Mouse (Mus musculus) midbrain, embryonic 10.5 days (tissue): ENCODE results near the gene Mars2. TPM values are rescaled to one million over a fixed set of nuclear protein-coding genes. Genes with fewer than 3 reads are reported as not detected.

Experiments used
- DNase-seq: peaks from one replicate; pipeline ENCODE4 v3.0.0-alpha.2; 2017; ENCODE audit warnings: low spot score
- H3K27ac ChIP-seq: fragments of 300-500 bp; sonication (generic); replicated peaks from 2 replicates; pipeline ENCODE4 v1.5.1; 2016; ENCODE audit warnings: mild to moderate bottlenecking
- H3K27me3 ChIP-seq: fragments of 300-500 bp; sonication (generic); 2 replicates; pipeline ENCODE4 v1.6.1; 2016; ENCODE audit warnings: low read depth, mild to moderate bottlenecking; ENCODE audit not compliant: poor library complexity, severe bottlenecking
- H3K36me3 ChIP-seq: fragments of 300-500 bp; sonication (generic); 2 replicates; pipeline ENCODE4 v1.6.1; 2016; ENCODE audit warnings: mild to moderate bottlenecking, moderate library complexity
- H3K4me1 ChIP-seq: fragments of 300-500 bp; sonication (generic); 2 replicates; pipeline ENCODE4 v1.6.1; 2016
- H3K4me3 ChIP-seq: fragments of 300-500 bp; sonication (generic); 2 replicates; pipeline ENCODE4 v1.5.1; 2016; ENCODE audit warnings: mild to moderate bottlenecking, moderate library complexity
- H3K9me3 ChIP-seq: fragments of 300-500 bp; sonication (generic); replicated peaks from 2 replicates; pipeline ENCODE4 v1.6.1; 2016; ENCODE audit warnings: mild to moderate bottlenecking
- WGBS: fragments of 180-500 bp; shearing (Covaris S2); methylation state at CpG from one replicate; pipeline ENCODE4 v1.1.7; 2016; 5-methylcytosine and 5-hydroxymethylcytosine counted together
- polyA plus RNA-seq: library from polyadenylated mRNA; unstranded; fragments of >200 nt; fragmentation: Nextera tagmentation; extraction: Ambion mirVana; gene quantifications from 2 replicates; pipeline ENCODE4 v1.2.1, GENCODE M21; 2016

Mars2 gene
- 2.8 and 3.2 TPM in 2 replicates for polyA plus RNA-seq

DNA sequence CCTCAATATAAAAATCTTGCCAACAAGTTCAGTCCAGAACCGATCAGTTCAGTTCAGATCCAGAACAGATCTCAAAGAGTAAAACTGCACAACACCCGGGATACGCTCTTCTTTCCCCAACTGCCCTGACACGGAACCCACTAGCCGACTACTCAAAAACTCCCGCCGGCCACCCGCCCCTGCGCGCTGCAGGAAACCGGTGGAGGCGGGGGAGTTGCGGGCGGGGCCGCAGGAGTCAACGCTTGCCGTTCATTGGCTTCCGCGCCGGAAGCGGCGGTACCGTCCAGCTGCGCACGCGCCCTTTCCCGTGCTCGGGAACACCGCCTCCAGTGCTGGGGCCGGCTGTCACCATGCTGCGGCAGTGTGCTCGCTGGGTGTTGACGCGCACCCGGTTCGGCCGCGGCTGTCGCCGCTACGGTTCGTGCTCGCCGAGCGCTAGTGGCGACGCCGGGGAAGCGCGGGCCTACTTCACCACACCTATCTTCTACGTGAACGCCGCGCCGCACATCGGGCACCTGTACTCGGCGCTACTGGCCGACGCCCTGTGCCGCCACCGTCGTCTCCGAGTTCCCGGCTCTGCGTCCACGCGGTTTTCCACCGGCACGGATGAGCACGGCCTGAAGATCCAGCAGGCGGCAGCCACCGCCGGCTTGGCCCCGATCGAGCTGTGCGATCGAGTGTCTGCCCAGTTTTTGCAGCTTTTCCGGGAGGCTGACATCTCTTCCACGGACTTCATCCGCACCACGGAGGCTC lies at the start of gene Mars2:
TSS of gene Mars2 (plus strand) at position 288 of the 753 bp plus-strand sequence.
- H3K4me3 ChIP-seq, result peak within 1 kb of the TSS; percentile 87
- peak within 1 kb of the TSS; percentile 78 for H3K27ac ChIP-seq
- DNase-seq, result peak; percentile 97
- H3K36me3 ChIP-seq, result no peaks in the 10 kb centered on the region
- peaks cover 50% of the 10 kb centered on the region for H3K4me1 ChIP-seq
- no peaks in the 10 kb centered on the region for H3K9me3 ChIP-seq
- under 1% methylated on average over 82 of the region's 82 CpGs for WGBS
- no peaks in the 10 kb centered on the region for H3K27me3 ChIP-seq

DNA sequence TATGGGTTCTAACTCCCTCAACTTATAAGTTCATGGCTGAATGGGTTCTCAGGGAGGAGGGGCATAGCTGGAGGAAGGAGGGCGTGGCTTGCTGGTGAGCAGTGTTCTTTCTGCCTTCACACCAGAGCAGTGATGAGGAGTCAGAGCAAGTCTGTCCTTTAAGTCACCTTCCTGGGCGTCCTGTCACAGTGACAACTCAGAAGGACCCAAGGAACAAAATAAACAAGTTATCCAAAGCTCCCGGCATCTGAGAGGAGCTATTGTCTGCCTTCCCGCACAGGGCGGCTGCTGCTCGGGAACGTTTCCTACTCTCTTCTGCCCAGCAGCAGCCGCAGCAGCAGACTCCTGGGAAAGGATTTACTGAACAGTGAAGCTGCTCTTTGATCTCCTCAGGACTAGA lies 45.0 kb upstream of the Mars2 start:
- peak; percentile 34 for DNase-seq
- Histone ChIP-seq H3K4me1 (peaks cover 52% of the 10 kb centered on the region), H3K27me3 (peaks cover 37% of the 10 kb centered on the region), H3K27ac (peak overlapping the region; percentile 79), H3K4me3 (peak overlapping the region; percentile 49), H3K9me3 (no peaks in the 10 kb centered on the region), H3K36me3 (no peaks in the 10 kb centered on the region)
- 23% methylated on average over 8 of the region's 8 CpGs for WGBS

DNA sequence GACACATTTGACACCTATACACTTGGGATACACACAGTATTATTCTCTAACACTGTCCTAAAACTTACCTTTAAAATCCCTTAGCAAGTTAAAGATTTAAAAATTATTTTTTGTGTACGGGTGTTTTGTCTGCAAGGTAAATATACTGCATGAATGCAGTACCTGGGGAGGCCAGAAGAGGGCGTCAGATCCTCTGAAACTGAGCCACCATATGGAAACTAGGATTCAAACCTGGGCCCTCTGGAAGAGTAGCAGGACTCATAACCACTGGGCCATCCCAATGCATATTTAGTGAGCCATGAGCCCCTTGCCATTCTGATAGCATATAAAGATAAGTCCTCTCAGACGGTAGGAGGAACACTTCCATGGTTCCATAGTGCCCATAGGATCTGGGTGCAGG lies 44.2 kb upstream of the Mars2 start:
- Histone ChIP-seq H3K4me1 (peaks cover 47% of the 10 kb centered on the region), H3K27me3 (peaks cover 37% of the 10 kb centered on the region), H3K9me3 (no peaks in the 10 kb centered on the region), H3K27ac (no peak overlapping the region), H3K36me3 (no peaks in the 10 kb centered on the region), H3K4me3 (no peak overlapping the region)
- 53% methylated on average over 3 of the region's 3 CpGs for whole genome bisulfite sequencing
- peak; percentile 38 for DNase-seq

DNA sequence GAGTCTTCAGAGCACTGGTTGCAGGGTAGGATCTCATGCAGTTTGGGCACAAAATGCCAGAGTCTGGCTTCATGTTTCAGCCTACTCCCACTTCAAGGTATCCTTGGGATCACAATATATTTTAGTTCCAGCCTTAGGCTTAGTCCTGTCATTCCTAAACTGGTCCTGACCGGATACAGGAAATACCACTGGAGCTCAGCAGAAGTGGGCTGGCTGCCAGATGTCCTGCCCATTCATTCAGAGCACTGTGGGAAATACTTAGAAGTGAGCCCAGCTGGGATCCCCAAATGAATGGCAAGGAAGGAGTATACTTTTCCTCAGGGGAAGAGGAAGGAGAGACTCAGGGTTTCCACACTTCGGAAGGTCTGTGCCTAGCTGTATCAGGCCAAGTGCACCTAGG lies 43.7 kb upstream of the Mars2 start:
- H3K27ac ChIP-seq, result no peak overlapping the region
- peaks cover 50% of the 10 kb centered on the region for H3K4me1 ChIP-seq
- no peak for DNase-seq
- H3K9me3 ChIP-seq, result no peaks in the 10 kb centered on the region
- H3K27me3 ChIP-seq, result peaks cover 37% of the 10 kb centered on the region
- H3K4me3 ChIP-seq, result no peak overlapping the region
- H3K36me3 ChIP-seq, result no peaks in the 10 kb centered on the region
- WGBS, result 61% methylated on average over 2 of the region's 2 CpGs

DNA sequence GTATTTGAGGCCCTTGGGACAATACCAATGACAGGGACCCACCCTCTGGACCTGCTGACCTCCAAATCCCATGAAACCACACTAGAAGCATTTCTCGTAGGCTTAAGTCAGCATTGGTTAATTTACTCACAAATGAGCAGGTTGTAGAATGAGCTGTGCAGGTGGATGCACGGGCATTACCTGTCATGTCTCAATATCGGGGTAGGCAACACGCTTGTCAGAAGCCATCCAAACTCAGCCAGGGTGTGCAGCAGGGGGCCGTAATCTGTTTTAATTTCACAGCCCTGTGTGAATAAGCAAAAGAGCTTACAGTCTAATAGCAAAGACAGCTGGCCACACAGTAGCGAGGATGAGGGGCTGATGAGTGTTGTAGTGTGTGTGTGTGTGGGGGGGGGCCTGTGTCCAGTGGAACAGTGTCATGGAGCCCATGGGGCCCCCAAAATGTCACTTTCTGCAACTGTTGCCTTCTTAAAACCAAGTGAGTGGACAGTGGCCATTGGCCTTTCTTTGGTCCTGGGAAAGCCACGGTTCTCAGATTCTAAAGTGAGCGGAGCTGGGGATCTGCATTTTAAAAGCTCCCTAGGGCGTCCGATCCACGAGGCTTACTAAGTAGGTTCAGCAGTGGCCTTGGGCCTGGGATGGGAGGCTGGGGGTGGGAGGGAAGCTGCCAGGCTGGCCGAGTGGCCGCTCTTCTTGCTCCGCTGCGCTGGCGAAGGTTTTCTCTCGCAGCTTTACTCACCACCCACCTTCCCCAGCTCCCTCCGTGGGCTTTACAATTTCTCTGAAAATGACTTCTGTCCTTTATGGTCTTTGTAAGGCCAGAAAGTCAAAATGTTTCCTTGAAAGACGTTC lies 42.7 kb upstream of the Mars2 start:
- DNase-seq, result peak; percentile 50
- H3K4me3 ChIP-seq, result peak overlapping the region; percentile 29; the same call in 1 of the 2 replicates
- H3K36me3 ChIP-seq, result no peaks in the 10 kb centered on the region
- H3K27me3 ChIP-seq, result peaks cover 37% of the 10 kb centered on the region
- 21% methylated on average over 19 of the region's 19 CpGs for WGBS
- H3K9me3 ChIP-seq, result no peaks in the 10 kb centered on the region
- peak overlapping the region; percentile 68 for H3K27ac ChIP-seq
- H3K4me1 ChIP-seq, result peaks cover 59% of the 10 kb centered on the region

DNA sequence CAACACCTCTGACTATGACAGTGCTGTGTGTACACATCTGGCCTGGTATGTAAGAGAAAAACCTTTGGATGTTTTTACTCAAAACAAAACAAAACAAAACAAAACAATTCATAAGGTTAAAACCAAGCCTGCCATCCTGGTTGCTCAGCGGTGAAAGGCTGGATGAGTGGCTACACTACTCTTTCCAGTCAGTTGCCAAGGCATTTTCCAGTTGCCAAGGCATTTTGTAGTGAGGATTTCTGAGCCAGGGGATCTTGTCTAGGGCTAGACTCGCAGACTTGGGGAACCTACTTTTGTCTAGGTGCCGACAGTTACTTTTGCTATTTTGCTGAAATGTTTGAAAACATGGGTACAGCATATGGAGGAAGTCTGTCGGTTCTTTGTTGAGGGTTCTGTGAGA lies 42.0 kb upstream of the Mars2 start:
- H3K9me3 ChIP-seq, result no peaks in the 10 kb centered on the region
- H3K4me1 ChIP-seq, result peaks cover 59% of the 10 kb centered on the region
- H3K36me3 ChIP-seq, result no peaks in the 10 kb centered on the region
- peaks cover 42% of the 10 kb centered on the region for H3K27me3 ChIP-seq
- no peak for DNase-seq
- no peak overlapping the region for H3K27ac ChIP-seq
- peak overlapping the region; percentile 29; the same call in 1 of the 2 replicates for H3K4me3 ChIP-seq
- 67% methylated on average over 4 of the region's 4 CpGs for WGBS

DNA sequence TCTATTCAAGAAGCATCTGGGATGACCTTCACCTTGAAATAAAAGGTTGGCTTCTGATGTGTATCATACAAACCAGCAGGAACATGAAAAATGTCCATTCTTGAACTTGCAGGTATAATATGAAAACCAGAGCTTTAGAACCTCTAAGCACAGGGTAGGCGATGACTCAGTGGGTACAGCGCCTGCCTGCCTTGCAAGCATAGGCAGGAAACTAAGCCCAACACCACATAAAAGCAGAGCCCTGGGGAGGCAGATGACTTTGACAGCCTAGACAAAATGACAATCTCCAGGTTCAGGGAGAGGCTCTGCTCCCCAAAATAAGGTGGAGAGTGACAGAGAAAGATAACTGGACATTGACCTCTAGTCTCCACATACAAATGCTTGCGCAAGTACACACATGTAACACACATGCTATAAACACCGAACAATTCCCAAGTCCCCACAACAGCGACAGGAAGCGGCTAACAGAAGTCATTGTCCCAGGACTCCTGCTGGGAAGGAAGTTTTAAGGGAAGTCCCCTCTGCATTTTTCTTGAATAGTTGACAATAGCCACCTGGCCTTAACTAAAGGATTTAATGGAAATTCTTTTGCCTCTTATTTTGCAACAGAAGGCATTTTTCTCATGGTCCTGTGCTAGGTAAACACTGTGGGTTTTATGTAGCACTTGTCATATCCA lies 40.5 kb upstream of the Mars2 start:
- H3K9me3 ChIP-seq, result no peaks in the 10 kb centered on the region
- no peaks in the 10 kb centered on the region for H3K36me3 ChIP-seq
- no peak overlapping the region for H3K4me3 ChIP-seq
- no peak overlapping the region for H3K27ac ChIP-seq
- H3K4me1 ChIP-seq, result peaks cover 59% of the 10 kb centered on the region
- no peak for DNase-seq
- 42% methylated on average over 6 of the region's 6 CpGs for WGBS
- H3K27me3 ChIP-seq, result peaks cover 55% of the 10 kb centered on the region

DNA sequence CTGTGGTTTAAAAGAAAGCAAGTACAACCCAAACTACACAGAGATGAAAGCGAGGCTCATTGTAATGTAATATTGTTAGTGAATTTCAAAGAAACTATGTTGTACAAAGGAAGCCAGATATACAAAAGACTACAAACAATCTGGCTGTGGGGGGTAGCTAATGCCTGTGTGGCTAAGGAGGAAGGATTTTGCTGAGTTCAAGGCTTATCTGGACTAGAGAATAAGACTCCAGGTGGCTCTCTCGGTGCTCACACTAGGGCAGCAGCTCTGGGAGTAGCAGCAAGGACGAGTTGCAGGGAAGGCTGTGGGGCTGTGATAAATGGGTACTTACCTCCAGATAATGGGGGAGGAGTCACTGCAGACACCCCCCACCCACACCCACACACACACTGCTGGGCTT lies 38.3 kb upstream of the Mars2 start:
- WGBS, result 7% methylated on average over 3 of the region's 3 CpGs
- no peak for DNase-seq
- Histone ChIP-seq H3K4me3 (no peak overlapping the region), H3K36me3 (no peaks in the 10 kb centered on the region), H3K27me3 (peaks cover 60% of the 10 kb centered on the region), H3K4me1 (peaks cover 50% of the 10 kb centered on the region), H3K9me3 (no peaks in the 10 kb centered on the region), H3K27ac (peak overlapping the region; percentile 39)

DNA sequence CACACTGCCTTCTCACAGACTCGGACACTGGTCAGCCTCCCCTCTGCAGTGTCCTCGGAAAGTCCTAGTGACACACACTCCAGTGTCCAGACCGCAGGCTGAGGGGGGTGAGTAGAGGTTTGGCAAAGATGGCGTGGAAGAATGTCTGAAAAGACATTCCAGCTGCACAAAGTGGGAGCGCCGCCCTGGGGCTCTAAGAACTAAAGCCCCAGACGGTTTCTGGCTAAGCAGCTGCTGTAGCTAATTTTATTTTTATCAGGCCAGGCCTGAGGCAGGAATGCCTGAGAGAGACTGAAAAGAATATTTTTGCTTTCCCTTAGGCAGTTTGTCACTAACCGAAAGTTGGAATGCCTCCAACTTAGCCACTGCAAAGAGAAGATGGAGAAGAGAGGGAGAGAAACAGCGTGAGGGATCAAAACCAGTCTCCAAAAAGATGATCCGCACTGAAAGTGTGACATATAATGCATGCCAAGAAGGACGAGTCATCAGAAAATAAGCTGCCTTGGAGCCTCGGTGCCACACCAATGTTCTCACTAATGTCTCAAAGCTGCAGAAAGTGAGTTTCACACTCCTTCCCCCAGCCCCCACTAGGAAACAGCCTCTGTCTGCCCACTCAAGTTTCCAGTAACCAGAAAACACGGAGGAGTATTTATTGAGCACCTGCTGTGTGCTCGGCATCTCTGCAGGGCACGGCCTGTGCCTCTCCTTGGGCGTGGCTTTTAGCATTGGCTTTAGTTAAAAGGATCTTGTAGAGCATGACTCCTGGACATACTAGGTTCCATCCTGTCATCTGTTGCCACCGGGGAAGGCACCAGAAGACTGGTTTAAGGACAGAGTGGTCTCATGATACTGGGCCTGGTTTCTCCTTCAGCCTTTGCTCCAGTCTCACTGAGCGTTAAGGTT lies 34.9 kb upstream of the Mars2 start:
- H3K27me3 ChIP-seq, result peaks cover 34% of the 10 kb centered on the region
- WGBS, result 77% methylated on average over 18 of the region's 18 CpGs
- peaks cover 42% of the 10 kb centered on the region for H3K4me1 ChIP-seq
- H3K9me3 ChIP-seq, result no peaks in the 10 kb centered on the region
- DNase-seq, result no peak
- H3K36me3 ChIP-seq, result no peaks in the 10 kb centered on the region
- no peak overlapping the region for H3K4me3 ChIP-seq
- no peak overlapping the region for H3K27ac ChIP-seq

DNA sequence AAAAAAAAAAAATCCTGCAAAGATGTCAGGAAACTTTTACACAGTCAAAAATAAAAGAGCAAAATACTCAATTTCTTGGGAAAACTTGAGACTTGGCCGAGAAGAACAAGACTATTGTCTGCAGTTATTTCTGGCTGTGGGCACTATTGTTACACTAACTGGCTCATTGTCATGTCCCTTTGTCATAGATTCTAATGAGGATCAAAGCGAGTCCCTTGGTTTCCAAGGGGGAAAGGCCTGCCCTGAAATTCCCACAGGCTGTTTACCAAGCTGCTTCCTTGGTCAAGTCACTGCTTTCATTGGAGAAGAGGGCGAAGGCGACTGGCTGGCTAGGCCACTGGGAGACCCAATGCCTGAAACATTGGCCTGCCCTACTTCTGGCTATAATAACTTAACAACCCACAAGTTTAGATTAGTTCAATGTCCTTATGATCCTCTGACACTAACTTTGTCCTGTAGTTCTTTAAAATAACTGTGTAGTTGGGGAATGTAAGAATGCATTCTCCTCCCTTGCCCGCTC lies 31.1 kb upstream of the Mars2 start:
- H3K36me3 ChIP-seq, result no peaks in the 10 kb centered on the region
- no peak for DNase-seq
- no peaks in the 10 kb centered on the region for H3K9me3 ChIP-seq
- H3K27me3 ChIP-seq, result peaks cover 24% of the 10 kb centered on the region
- H3K4me1 ChIP-seq, result peaks cover 39% of the 10 kb centered on the region
- H3K27ac ChIP-seq, result peak overlapping the region; percentile 78
- H3K4me3 ChIP-seq, result no peak overlapping the region
- WGBS, result 27% methylated on average over 5 of the region's 5 CpGs

DNA sequence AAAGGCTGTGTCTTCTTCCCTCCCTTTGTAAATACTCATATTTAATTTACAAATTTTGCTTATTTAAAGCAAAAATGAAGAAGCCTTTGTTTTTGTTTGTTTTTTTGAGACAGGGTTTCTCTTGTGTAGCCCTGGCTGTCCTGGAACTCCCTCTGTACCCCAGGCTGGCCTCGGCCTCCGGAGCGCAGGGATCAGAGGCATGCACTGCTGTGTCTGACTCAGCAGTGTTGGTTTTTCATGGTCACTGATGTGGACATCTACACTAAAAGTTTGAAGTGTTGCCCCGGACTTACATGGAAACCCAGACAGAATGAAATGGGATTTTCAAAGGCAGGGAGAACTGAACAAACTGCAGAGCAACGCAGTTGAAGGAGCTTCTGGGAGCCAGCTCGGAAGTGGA lies 29.4 kb upstream of the Mars2 start:
- Histone ChIP-seq H3K9me3 (no peaks in the 10 kb centered on the region), H3K4me3 (no peak overlapping the region), H3K4me1 (peaks cover 34% of the 10 kb centered on the region), H3K36me3 (no peaks in the 10 kb centered on the region), H3K27ac (no peak overlapping the region), H3K27me3 (0 out of 2 replicates have a peak, but pooled peaks cover 13% of the 10 kb centered on the region)
- no peak for DNase-seq
- 92% methylated on average over 6 of the region's 6 CpGs for WGBS
